Mouse (Mus musculus): ENCODE measurements around the gene Olfr1200. TPM values are rescaled to one million over a fixed set of nuclear protein-coding genes. Genes with fewer than 3 reads are reported as not detected.

The Olfr1200 gene
- not detected in 2 replicates for polyA plus RNA-seq (2011; ENCODE audit: insufficient read depth, insufficient read length, low read depth, missing spikeins)

GRCm38 (mm10) chr2:88770388-88770787 lies at the start of gene Olfr1200:
Gene Olfr1200, minus strand, starts transcription at chr2:88770488.
- no peak for TF ChIP-seq EP300 (IDR thresholded peaks at IDR 0.05; ENCODE audit: insufficient read depth, low read depth, low read length)
- TF ChIP-seq POLR2A (IDR thresholded peaks at IDR 0.05; ENCODE audit: insufficient read depth, low read length) = no peak
- TF ChIP-seq CTCF (IDR thresholded peaks at IDR 0.05; ENCODE audit: low read depth, low read length) = no peak
- Histone ChIP-seq H3K4me3 (ENCODE audit: low read depth, low read length) (no peak within 1 kb of the TSS), H3K9me3 (replicated peaks; ENCODE audit: control insufficient read depth, insufficient read depth, low read length, poor library complexity, severe bottlenecking) (no peaks in the 10 kb centered on the region), H3K4me1 (ENCODE audit: control insufficient read depth, insufficient read depth, low read length) (no peaks in the 10 kb centered on the region), H3K9ac (ENCODE audit: low read depth, poor library complexity, severe bottlenecking) (no peak within 1 kb of the TSS), H3K36me3 (ENCODE audit: control insufficient read depth, insufficient read depth, low read length, poor library complexity, severe bottlenecking) (no peaks in the 10 kb centered on the region), H3K27me3 (ENCODE audit: control insufficient read depth, insufficient read depth, low read length, poor library complexity, severe bottlenecking) (no peaks in the 10 kb centered on the region), H3K27ac (ENCODE audit: insufficient read depth, low read length) (no peak within 1 kb of the TSS)

GRCm38 (mm10) chr2:88814196-88814595 lies 43.9 kb upstream of the Olfr1200 start, which contains the start of gene Olfr1202:
Gene Olfr1202, plus strand, starts transcription at chr2:88814496.
- TF ChIP-seq CTCF (IDR thresholded peaks at IDR 0.05; ENCODE audit: low read depth, low read length) (no peak), EP300 (IDR thresholded peaks at IDR 0.05; ENCODE audit: insufficient read depth, low read depth, low read length) (no peak)

GRCm38 (mm10) chr2:88792736-88793135 lies 22.4 kb upstream of the Olfr1200 start, which contains the start of gene Olfr1201:
Gene Olfr1201, plus strand, starts transcription at chr2:88793036.
- no peaks in the 10 kb centered on the region for H3K36me3 ChIP-seq (ENCODE audit: control insufficient read depth, insufficient read depth, low read length, poor library complexity, severe bottlenecking)
- H3K4me1 ChIP-seq (ENCODE audit: control insufficient read depth, insufficient read depth, low read length) = no peaks in the 10 kb centered on the region
- H3K27me3 ChIP-seq (ENCODE audit: control insufficient read depth, insufficient read depth, low read length, poor library complexity, severe bottlenecking) = no peaks in the 10 kb centered on the region
- no peak within 1 kb of the TSS for H3K27ac ChIP-seq (ENCODE audit: insufficient read depth, low read length)
- no peak within 1 kb of the TSS for H3K4me3 ChIP-seq (ENCODE audit: low read depth, low read length)
- H3K9me3 ChIP-seq (replicated peaks; ENCODE audit: control insufficient read depth, insufficient read depth, low read length, poor library complexity, severe bottlenecking) = no peaks in the 10 kb centered on the region
- no peak for TF ChIP-seq EP300 (IDR thresholded peaks at IDR 0.05; ENCODE audit: insufficient read depth, low read depth, low read length)
- TF ChIP-seq POLR2A (IDR thresholded peaks at IDR 0.05; ENCODE audit: insufficient read depth, low read length) = no peak
- no peak within 1 kb of the TSS for H3K9ac ChIP-seq (ENCODE audit: low read depth, poor library complexity, severe bottlenecking)

More at GRCm38 (mm10) chr2:88814196-88814595, 43.9 kb upstream of the Olfr1200 start, which contains the start of gene Olfr1202:
- no peaks in the 10 kb centered on the region for H3K9me3 ChIP-seq (replicated peaks; ENCODE audit: control insufficient read depth, insufficient read depth, low read length, poor library complexity, severe bottlenecking)
- H3K27ac ChIP-seq (ENCODE audit: insufficient read depth, low read length) = no peak within 1 kb of the TSS
- H3K36me3 ChIP-seq (ENCODE audit: control insufficient read depth, insufficient read depth, low read length, poor library complexity, severe bottlenecking) = no peaks in the 10 kb centered on the region
- no peaks in the 10 kb centered on the region for H3K4me1 ChIP-seq (ENCODE audit: control insufficient read depth, insufficient read depth, low read length)
- no peak within 1 kb of the TSS for H3K9ac ChIP-seq (ENCODE audit: low read depth, poor library complexity, severe bottlenecking)
- H3K27me3 ChIP-seq (ENCODE audit: control insufficient read depth, insufficient read depth, low read length, poor library complexity, severe bottlenecking) = no peaks in the 10 kb centered on the region
- H3K4me3 ChIP-seq (ENCODE audit: low read depth, low read length) = no peak within 1 kb of the TSS

GRCm38 (mm10) chr2:88760369-88760768 lies 9.9 kb downstream of the Olfr1200 start, which contains the start of gene Olfr1199:
Gene Olfr1199, minus strand, starts transcription at chr2:88760469.
- Histone ChIP-seq H3K9me3 (replicated peaks; ENCODE audit: control insufficient read depth, insufficient read depth, low read length, poor library complexity, severe bottlenecking) (no peaks in the 10 kb centered on the region), H3K36me3 (ENCODE audit: control insufficient read depth, insufficient read depth, low read length, poor library complexity, severe bottlenecking) (no peaks in the 10 kb centered on the region), H3K27ac (ENCODE audit: insufficient read depth, low read length) (no peak within 1 kb of the TSS), H3K4me3 (ENCODE audit: low read depth, low read length) (no peak within 1 kb of the TSS), H3K4me1 (ENCODE audit: control insufficient read depth, insufficient read depth, low read length) (no peaks in the 10 kb centered on the region), H3K27me3 (ENCODE audit: control insufficient read depth, insufficient read depth, low read length, poor library complexity, severe bottlenecking) (no peaks in the 10 kb centered on the region), H3K9ac (ENCODE audit: low read depth, poor library complexity, severe bottlenecking) (no peak within 1 kb of the TSS)
- TF ChIP-seq CTCF (IDR thresholded peaks at IDR 0.05; ENCODE audit: low read depth, low read length) (no peak), EP300 (IDR thresholded peaks at IDR 0.05; ENCODE audit: insufficient read depth, low read depth, low read length) (no peak), POLR2A (IDR thresholded peaks at IDR 0.05; ENCODE audit: insufficient read depth, low read length) (no peak)

GRCm38 (mm10) chr2:88751270-88751669 lies 19.0 kb downstream of the Olfr1200 start, which contains the start of gene Olfr1198:
Gene Olfr1198, minus strand, starts transcription at chr2:88751370.
- TF ChIP-seq POLR2A (IDR thresholded peaks at IDR 0.05; ENCODE audit: insufficient read depth, low read length) (no peak), CTCF (IDR thresholded peaks at IDR 0.05; ENCODE audit: low read depth, low read length) (no peak), EP300 (IDR thresholded peaks at IDR 0.05; ENCODE audit: insufficient read depth, low read depth, low read length) (no peak)
- H3K36me3 ChIP-seq (ENCODE audit: control insufficient read depth, insufficient read depth, low read length, poor library complexity, severe bottlenecking) = no peaks in the 10 kb centered on the region
- no peaks in the 10 kb centered on the region for H3K27me3 ChIP-seq (ENCODE audit: control insufficient read depth, insufficient read depth, low read length, poor library complexity, severe bottlenecking)
- no peak within 1 kb of the TSS for H3K9ac ChIP-seq (ENCODE audit: low read depth, poor library complexity, severe bottlenecking)
- H3K27ac ChIP-seq (ENCODE audit: insufficient read depth, low read length) = no peak within 1 kb of the TSS
- no peak within 1 kb of the TSS for H3K4me3 ChIP-seq (ENCODE audit: low read depth, low read length)
- H3K4me1 ChIP-seq (ENCODE audit: control insufficient read depth, insufficient read depth, low read length) = no peaks in the 10 kb centered on the region
- H3K9me3 ChIP-seq (replicated peaks; ENCODE audit: control insufficient read depth, insufficient read depth, low read length, poor library complexity, severe bottlenecking) = no peaks in the 10 kb centered on the region

- H3K4me3 ChIP-seq (ENCODE audit: low read depth, low read length) = no peak overlapping the region
- no peak for TF ChIP-seq EP300 (IDR thresholded peaks at IDR 0.05; ENCODE audit: insufficient read depth, low read depth, low read length)
- no peak for TF ChIP-seq POLR2A (IDR thresholded peaks at IDR 0.05; ENCODE audit: insufficient read depth, low read length)
- TF ChIP-seq CTCF (IDR thresholded peaks at IDR 0.05; ENCODE audit: low read depth, low read length) = no peak
- peaks cover 6% of the 10 kb centered on the region for H3K9me3 ChIP-seq (replicated peaks; ENCODE audit: control insufficient read depth, insufficient read depth, low read length, poor library complexity, severe bottlenecking)
- H3K36me3 ChIP-seq (ENCODE audit: control insufficient read depth, insufficient read depth, low read length, poor library complexity, severe bottlenecking) = no peaks in the 10 kb centered on the region
- H3K27me3 ChIP-seq (ENCODE audit: control insufficient read depth, insufficient read depth, low read length, poor library complexity, severe bottlenecking) = no peaks in the 10 kb centered on the region
- no peak overlapping the region for H3K9ac ChIP-seq (ENCODE audit: low read depth, poor library complexity, severe bottlenecking)
- no peak overlapping the region for H3K27ac ChIP-seq (ENCODE audit: insufficient read depth, low read length)
- no peaks in the 10 kb centered on the region for H3K4me1 ChIP-seq (ENCODE audit: control insufficient read depth, insufficient read depth, low read length)
These were observed 26.9 kb downstream of the Olfr1200 start for GRCm38 (mm10) chr2:88743379-88743778.
